Mouse (Mus musculus): ENCODE measurements at regions not wholly inside any gene's neighbourhood (a gene's known extent, or its start where the extent isn't known, plus 50 kb on each side); places are given as distances from the start of the nearest gene placed in this dataset.

GRCm38 (mm10) chr16:47754671-47755070 is 528.9 kb upstream of the Dppa4 start:
- in situ Hi-C loops (cut with MboI, MseI): no loop called here

GRCm38 (mm10) chr16:47758296-47758695 is 525.2 kb upstream of the Dppa4 start:
- in situ Hi-C loops (cut with MboI, MseI): no loop called here

- in situ Hi-C loops (cut with MboI, MseI): no loop called here
These were observed 517.8 kb upstream of the Dppa4 start for GRCm38 (mm10) chr16:47765742-47766141.

- in situ Hi-C loops (cut with MboI, MseI): no loop called here
These were observed 495.0 kb upstream of the Dppa4 start for GRCm38 (mm10) chr16:47788515-47788914.

- in situ Hi-C loops (cut with MboI, MseI): no loop called here
These were observed 492.9 kb upstream of the Dppa4 start for GRCm38 (mm10) chr16:47790666-47791065.

GRCm38 (mm10) chr16:47791456-47791855 is 492.1 kb upstream of the Dppa4 start:
- in situ Hi-C loops (cut with MboI, MseI): no loop called here

- in situ Hi-C loops (cut with MboI, MseI): no loop called here
These were observed 484.7 kb upstream of the Dppa4 start for GRCm38 (mm10) chr16:47798838-47799237.

GRCm38 (mm10) chr16:47843169-47843568 is 440.4 kb upstream of the Dppa4 start:
- in situ Hi-C loops (cut with MboI, MseI): no loop called here

GRCm38 (mm10) chr16:47851631-47852030 is 431.9 kb upstream of the Dppa4 start:
- in situ Hi-C loops (cut with MboI, MseI): loop anchor here (10.0 kb wide), 1 partner anchor 1063 kb away; no protein-coding TSS in a partner anchor

GRCm38 (mm10) chr16:47859840-47860239 is 423.7 kb upstream of the Dppa4 start:
- in situ Hi-C loops (cut with MboI, MseI): loop anchor here (10.0 kb wide), 1 partner anchor 1055 kb away; no protein-coding TSS in a partner anchor

GRCm38 (mm10) chr16:47875258-47875657 is 408.3 kb upstream of the Dppa4 start:
- in situ Hi-C loops (cut with MboI, MseI): no loop called here

GRCm38 (mm10) chr16:47883476-47883875 is 400.1 kb upstream of the Dppa4 start:
- in situ Hi-C loops (cut with MboI, MseI): no loop called here

- in situ Hi-C loops (cut with MboI, MseI): no loop called here
These were observed 396.5 kb upstream of the Dppa4 start for GRCm38 (mm10) chr16:47887019-47887418.

- in situ Hi-C loops (cut with MboI, MseI): no loop called here
These were observed 382.7 kb upstream of the Dppa4 start for GRCm38 (mm10) chr16:47900785-47901184.

GRCm38 (mm10) chr16:47938000-47938399 is 345.5 kb upstream of the Dppa4 start:
- in situ Hi-C loops (cut with MboI, MseI): no loop called here
